Mouse (Mus musculus) liver, postnatal 0 days (tissue): Measurements from ENCODE around the gene Rere.

Source experiments
- CTCF ChIP-seq: sonication (generic); IDR thresholded peaks from 2 replicates; pipeline ENCODE4 v1.5.1; 2016; ENCODE audit warnings: antibody characterized with exemption, low read depth
- EP300 ChIP-seq: IDR thresholded peaks from 2 replicates; pipeline ENCODE4 v1.6.1; 2016; ENCODE audit warnings: antibody characterized with exemption, low read depth, mild to moderate bottlenecking

DNA sequence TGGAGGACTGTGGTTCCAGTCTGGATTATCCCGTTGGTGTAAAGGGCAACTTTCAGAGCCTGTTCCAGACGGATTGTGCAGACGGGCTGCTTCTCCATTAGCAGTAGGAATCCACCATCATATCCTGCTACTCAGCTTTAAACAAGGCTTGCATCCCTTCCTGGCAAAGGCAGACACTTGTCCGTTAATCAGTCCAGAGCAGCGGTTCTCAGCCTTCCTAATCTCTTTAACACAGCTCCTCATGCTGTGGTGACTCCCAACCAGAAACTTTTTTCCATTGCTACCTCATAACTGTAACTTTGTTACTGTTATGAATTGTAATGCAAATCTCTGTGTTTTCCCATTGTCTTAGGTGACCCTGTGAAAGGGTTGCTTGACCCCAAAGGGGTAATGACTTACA lies 367.9 kb downstream of the Rere start:
- TF ChIP-seq CTCF (no peak), EP300 (peak; percentile 89)
